Mouse (Mus musculus): ENCODE results near the gene Fgfr2.
"Not testable (repeated sequence)": the region's sequence is repeated elsewhere in the genome, so short reads cannot be mapped to it uniquely, and the experiment has no call there.

Fgfr2 gene

GRCm38 (mm10) chr7:130455587-130456246 is 2667.4 kb downstream of the Fgfr2 start:
- DNase-seq (ENCODE audit: low read depth, low spot score): no peak

GRCm38 (mm10) chr7:130454226-130454625 is 2668.9 kb downstream of the Fgfr2 start:
- no peak for DNase-seq (ENCODE audit: low read depth, low spot score)

GRCm38 (mm10) chr7:130435776-130436175 is 2687.4 kb downstream of the Fgfr2 start:
- no peak for DNase-seq (ENCODE audit: low read depth, low spot score)

- peak; percentile 11 for DNase-seq (ENCODE audit: low read depth, low spot score)
These were observed 2691.0 kb downstream of the Fgfr2 start for GRCm38 (mm10) chr7:130432141-130432540.

GRCm38 (mm10) chr7:130426586-130426985 is 2696.6 kb downstream of the Fgfr2 start:
- DNase-seq (ENCODE audit: low read depth, low spot score): no peak

GRCm38 (mm10) chr7:130425991-130426390 is 2697.2 kb downstream of the Fgfr2 start:
- DNase-seq (ENCODE audit: low read depth, low spot score): no peak

- no peak for DNase-seq (ENCODE audit: low read depth, low spot score)
These were observed 2703.2 kb downstream of the Fgfr2 start for GRCm38 (mm10) chr7:130419961-130420360.

- DNase-seq (ENCODE audit: low read depth, low spot score): no peak
These were observed 2715.5 kb downstream of the Fgfr2 start for GRCm38 (mm10) chr7:130407622-130408021.

GRCm38 (mm10) chr7:130403346-130403745 is 2719.8 kb downstream of the Fgfr2 start:
- no peak for DNase-seq (ENCODE audit: low read depth, low spot score)

GRCm38 (mm10) chr7:130394697-130395096 is 2728.5 kb downstream of the Fgfr2 start:
- DNase-seq (ENCODE audit: low read depth, low spot score): no peak

GRCm38 (mm10) chr7:130390060-130390459 is 2733.1 kb downstream of the Fgfr2 start:
- DNase-seq (ENCODE audit: low read depth, low spot score): not testable (repeated sequence)

GRCm38 (mm10) chr7:130386308-130386707 is 2736.8 kb downstream of the Fgfr2 start:
- no peak for DNase-seq (ENCODE audit: low read depth, low spot score)

- DNase-seq (ENCODE audit: low read depth, low spot score): no peak
These were observed 2737.3 kb downstream of the Fgfr2 start for GRCm38 (mm10) chr7:130385732-130386294.

- no peak for DNase-seq (ENCODE audit: low read depth, low spot score)
These were observed 2741.0 kb downstream of the Fgfr2 start for GRCm38 (mm10) chr7:130382126-130382525.

GRCm38 (mm10) chr7:130381387-130381951 is 2741.7 kb downstream of the Fgfr2 start:
- DNase-seq (ENCODE audit: low read depth, low spot score): no peak

GRCm38 (mm10) chr7:130380769-130381355 is 2742.3 kb downstream of the Fgfr2 start:
- DNase-seq (ENCODE audit: low read depth, low spot score): peak; percentile 13

GRCm38 (mm10) chr7:130380367-130380766 is 2742.8 kb downstream of the Fgfr2 start:
- no peak for DNase-seq (ENCODE audit: low read depth, low spot score)

GRCm38 (mm10) chr7:130379886-130380285 is 2743.3 kb downstream of the Fgfr2 start:
- DNase-seq (ENCODE audit: low read depth, low spot score): no peak

- DNase-seq (ENCODE audit: low read depth, low spot score): no peak
These were observed 2744.8 kb downstream of the Fgfr2 start for GRCm38 (mm10) chr7:130378308-130378707.

GRCm38 (mm10) chr7:130374311-130374710 is 2748.8 kb downstream of the Fgfr2 start:
- peak; percentile 22 for DNase-seq (ENCODE audit: low read depth, low spot score)

GRCm38 (mm10) chr7:130368827-130369641 is 2754.1 kb downstream of the Fgfr2 start:
- no peak for DNase-seq (ENCODE audit: low read depth, low spot score)
